11 mouse cellular contexts compared by ENCODE assay signal in the genomic region with DNA sequence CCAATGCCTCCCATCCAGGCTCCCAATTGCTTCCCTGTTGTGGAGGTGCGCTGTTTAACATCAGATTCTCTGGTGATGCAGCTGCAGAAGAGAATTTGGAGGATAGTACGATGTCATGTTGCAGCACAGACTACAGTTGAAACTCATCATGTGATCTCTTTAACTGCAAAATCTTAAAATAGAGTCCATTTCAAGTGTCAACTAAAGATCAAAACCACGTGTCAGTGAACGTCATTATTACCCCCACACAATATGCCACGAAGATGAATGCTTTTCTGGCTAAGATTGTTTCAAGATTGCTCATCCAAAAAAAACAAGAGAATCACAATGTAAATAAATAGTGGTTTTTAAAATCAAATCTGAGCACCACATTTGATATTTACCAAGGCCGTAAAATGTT.
"Had no signal": no experiment of that assay in that cellular context is flagged by ENCODE, and none has a peak within 500 bp of the region (broad histone marks: within the 10 kb centered on the region; RNA-seq: fewer than 3 reads in every experiment).

No protein-coding gene starts in this region.

- DNase-seq: gastrocnemius, postnatal 14 days; heart, adult 11 months; heart, adult 2 months; heart, postnatal 14 days; heart, postnatal 4 days; kidney, adult 18-20 months; kidney, adult 8-10 months; kidney, postnatal 4 days; liver; liver, embryonic 13.5 days; liver, postnatal 0 days had no signal
